Mouse (Mus musculus): ENCODE results near the gene Sinhcaf. TPM values are rescaled to one million over a fixed set of nuclear protein-coding genes. Genes with fewer than 3 reads are reported as not detected.
A peak's percentile ranks its signal among the peaks of the same experiment; 100 is the strongest.
"Not testable (repeated sequence)": the region's sequence is repeated elsewhere in the genome, so short reads cannot be mapped to it uniquely, and the experiment has no call there.

The Sinhcaf gene
- 333 and 368 TPM in 2 replicates for polyA plus RNA-seq (2016; fragmentation: Nextera tagmentation; extraction: Ambion mirVana)

GRCm38 (mm10) chr6:148946409-148946742, at the start of gene Sinhcaf:
Gene Sinhcaf (minus strand): TSS chr6:148946467.
- H3K4me1 ChIP-seq, result peaks cover 34% of the 10 kb centered on the region
- peak; percentile 100 for DNase-seq (ENCODE audit: extremely low spot score, low spot score)
- H3K27ac ChIP-seq, result peak within 1 kb of the TSS; percentile 100
- under 1% methylated on average over 47 of the region's 47 CpGs for WGBS
- no peaks in the 10 kb centered on the region for H3K27me3 ChIP-seq (ENCODE audit: poor library complexity, severe bottlenecking)
- peak within 1 kb of the TSS; percentile 92 for H3K4me3 ChIP-seq
- H3K36me3 ChIP-seq (replicated peaks), result peaks cover 23% of the 10 kb centered on the region
- no peaks in the 10 kb centered on the region for H3K9me3 ChIP-seq

GRCm38 (mm10) chr6:148994327-148994999, 48.2 kb upstream of the Sinhcaf start:
- H3K4me3 ChIP-seq, result no peak overlapping the region
- no peaks in the 10 kb centered on the region for H3K9me3 ChIP-seq
- H3K4me1 ChIP-seq, result peaks cover 39% of the 10 kb centered on the region
- H3K27ac ChIP-seq, result 0 out of 2 replicates have a peak overlapping the region, but pooled peaks have one; percentile 12
- H3K36me3 ChIP-seq (replicated peaks), result peaks cover 39% of the 10 kb centered on the region
- DNase-seq (ENCODE audit: extremely low spot score, low spot score), result no peak
- no peaks in the 10 kb centered on the region for H3K27me3 ChIP-seq (ENCODE audit: poor library complexity, severe bottlenecking)
- WGBS, result 70% methylated on average over 5 of the region's 5 CpGs

GRCm38 (mm10) chr6:148993117-148994077, 47.1 kb upstream of the Sinhcaf start:
- Histone ChIP-seq H3K36me3 (replicated peaks) (peaks cover 35% of the 10 kb centered on the region), H3K27me3 (ENCODE audit: poor library complexity, severe bottlenecking) (no peaks in the 10 kb centered on the region), H3K9me3 (no peaks in the 10 kb centered on the region), H3K27ac (peak overlapping the region; percentile 89), H3K4me3 (no peak overlapping the region; the same call in 1 of the 2 replicates), H3K4me1 (peaks cover 39% of the 10 kb centered on the region)
- WGBS, result 14% methylated on average over 9 of the region's 9 CpGs
- DNase-seq (ENCODE audit: extremely low spot score, low spot score), result no peak

- Histone ChIP-seq H3K9me3 (no peaks in the 10 kb centered on the region), H3K27me3 (ENCODE audit: poor library complexity, severe bottlenecking) (no peaks in the 10 kb centered on the region), H3K4me3 (0 out of 2 replicates have a peak overlapping the region, but pooled peaks have one; percentile 11), H3K4me1 (peaks cover 39% of the 10 kb centered on the region), H3K27ac (peak overlapping the region; percentile 89), H3K36me3 (replicated peaks) (peaks cover 27% of the 10 kb centered on the region)
- WGBS, result 15% methylated on average over 4 of the region's 4 CpGs
- peak; percentile 51 for DNase-seq (ENCODE audit: extremely low spot score, low spot score)
Observed at GRCm38 (mm10) chr6:148992373-148993116, 46.3 kb upstream of the Sinhcaf start.

GRCm38 (mm10) chr6:148991660-148992372, 45.5 kb upstream of the Sinhcaf start:
- 28% methylated on average over 6 of the region's 6 CpGs for WGBS
- no peaks in the 10 kb centered on the region for H3K9me3 ChIP-seq
- H3K36me3 ChIP-seq (replicated peaks), result peaks cover 20% of the 10 kb centered on the region
- H3K27ac ChIP-seq, result peak overlapping the region; percentile 89
- no peaks in the 10 kb centered on the region for H3K27me3 ChIP-seq (ENCODE audit: poor library complexity, severe bottlenecking)
- no peak for DNase-seq (ENCODE audit: extremely low spot score, low spot score)
- 0 out of 2 replicates have a peak overlapping the region, but pooled peaks have one; percentile 11 for H3K4me3 ChIP-seq
- H3K4me1 ChIP-seq, result peaks cover 39% of the 10 kb centered on the region

GRCm38 (mm10) chr6:148989792-148990491, 43.7 kb upstream of the Sinhcaf start:
- not testable (repeated sequence) for H3K36me3 ChIP-seq (replicated peaks); H3K27me3 ChIP-seq (ENCODE audit: poor library complexity, severe bottlenecking); H3K9me3 ChIP-seq; DNase-seq (ENCODE audit: extremely low spot score, low spot score); H3K4me3 ChIP-seq; H3K27ac ChIP-seq
- 93% methylated on average over 3 of the region's 3 CpGs for WGBS
- H3K4me1 ChIP-seq, result peaks cover 39% of the 10 kb centered on the region

- H3K36me3 ChIP-seq (replicated peaks), result 0 out of 2 replicates have a peak, but pooled peaks cover 4% of the 10 kb centered on the region
- DNase-seq (ENCODE audit: extremely low spot score, low spot score), result no peak
- no peaks in the 10 kb centered on the region for H3K27me3 ChIP-seq (ENCODE audit: poor library complexity, severe bottlenecking)
- H3K4me3 ChIP-seq, result no peak overlapping the region
- H3K4me1 ChIP-seq, result peaks cover 16% of the 10 kb centered on the region
- H3K9me3 ChIP-seq, result no peaks in the 10 kb centered on the region
- H3K27ac ChIP-seq, result no peak overlapping the region
- WGBS, result 89% methylated on average over 4 of the region's 4 CpGs
Observed at GRCm38 (mm10) chr6:148986003-148986402, 39.7 kb upstream of the Sinhcaf start.

- Histone ChIP-seq H3K4me1 (peaks cover 15% of the 10 kb centered on the region), H3K9me3 (no peaks in the 10 kb centered on the region), H3K27ac (no peak overlapping the region), H3K27me3 (ENCODE audit: poor library complexity, severe bottlenecking) (no peaks in the 10 kb centered on the region), H3K36me3 (replicated peaks) (no peaks in the 10 kb centered on the region), H3K4me3 (no peak overlapping the region)
- DNase-seq (ENCODE audit: extremely low spot score, low spot score), result no peak
- 81% methylated on average over 3 of the region's 3 CpGs for WGBS
Observed at GRCm38 (mm10) chr6:148980495-148980894, 34.2 kb upstream of the Sinhcaf start.

- WGBS, result 83% methylated on average over 3 of the region's 3 CpGs
- H3K36me3 ChIP-seq (replicated peaks), result no peaks in the 10 kb centered on the region
- no peak overlapping the region for H3K27ac ChIP-seq
- no peak for DNase-seq (ENCODE audit: extremely low spot score, low spot score)
- no peak overlapping the region for H3K4me3 ChIP-seq
- peaks cover 14% of the 10 kb centered on the region for H3K4me1 ChIP-seq
- H3K27me3 ChIP-seq (ENCODE audit: poor library complexity, severe bottlenecking), result no peaks in the 10 kb centered on the region
- no peaks in the 10 kb centered on the region for H3K9me3 ChIP-seq
Observed at GRCm38 (mm10) chr6:148975096-148975495, 28.8 kb upstream of the Sinhcaf start.

GRCm38 (mm10) chr6:148972891-148973290, 26.6 kb upstream of the Sinhcaf start:
- H3K4me3 ChIP-seq, result no peak overlapping the region
- H3K4me1 ChIP-seq, result peaks cover 14% of the 10 kb centered on the region
- DNase-seq (ENCODE audit: extremely low spot score, low spot score), result no peak
- H3K27ac ChIP-seq, result no peak overlapping the region
- 80% methylated on average over 2 of the region's 2 CpGs for WGBS
- H3K27me3 ChIP-seq (ENCODE audit: poor library complexity, severe bottlenecking), result no peaks in the 10 kb centered on the region
- no peaks in the 10 kb centered on the region for H3K9me3 ChIP-seq
- no peaks in the 10 kb centered on the region for H3K36me3 ChIP-seq (replicated peaks)

GRCm38 (mm10) chr6:148972059-148972848, 26.0 kb upstream of the Sinhcaf start:
- no peak for DNase-seq (ENCODE audit: extremely low spot score, low spot score)
- no peak overlapping the region for H3K4me3 ChIP-seq
- H3K36me3 ChIP-seq (replicated peaks), result no peaks in the 10 kb centered on the region
- no peak overlapping the region for H3K27ac ChIP-seq
- WGBS, result 24% methylated on average over 9 of the region's 9 CpGs
- H3K4me1 ChIP-seq, result peaks cover 14% of the 10 kb centered on the region
- H3K9me3 ChIP-seq, result no peaks in the 10 kb centered on the region
- no peaks in the 10 kb centered on the region for H3K27me3 ChIP-seq (ENCODE audit: poor library complexity, severe bottlenecking)

All from forebrain, embryonic 10.5 days (tissue).